Mouse (Mus musculus) heart, postnatal 25 days (tissue): ENCODE data around the gene Wdr53. TPM values are rescaled to one million over a fixed set of nuclear protein-coding genes. Genes with fewer than 3 reads are reported as not detected.
"Not testable (repeated sequence)": the region's sequence is repeated elsewhere in the genome, so short reads cannot be mapped to it uniquely, and the experiment has no call there.

Source experiments
- DNase-seq: peaks from one replicate; pipeline ENCODE4 v3.0.0; 2022; ENCODE audit warnings: low spot score
- intact Hi-C: fragments of 180-260 bp; cut with DNase I; formaldehyde crosslinking; loops from one replicate; pipeline ENCODE4 v1.15.1; 2025
- microRNA-seq: library from miRNA; unstranded; fragments of <30 nt; microRNA quantifications from one replicate; pipeline ENCODE4 v1.2.0, GENCODE M21; 2022
- total RNA-seq, 2 experiments: library from RNA; stranded (reverse); gene quantifications; 2 replicates each; pipeline ENCODE4 v1.2.3; 2021

Wdr53 gene
- total RNA-seq, 2 experiments from 2014 or later = 7.2 to 7.8 TPM

- DNase-seq = no peak
- intact Hi-C loops = loop anchor here (2.0 to 10.0 kb wide), 3 partner anchors 56 to 329 kb away; partner anchors contain the start of genes Pcyt1a, Tfrc and Ubxn7
These were observed 28.8 kb downstream of the Wdr53 start for GRCm38 (mm10) chr16:32275830-32276229.

- peak; percentile 83 for DNase-seq
- intact Hi-C loops = loop anchor here (2.0 to 10.0 kb wide), 3 partner anchors 55 to 327 kb away; partner anchors contain the start of genes Pcyt1a, Tfrc and Ubxn7
These were observed 30.6 kb downstream of the Wdr53 start, which contains the start of gene Rnf168 for GRCm38 (mm10) chr16:32277308-32278256. TSS of gene Rnf168 (plus strand) at chr16:32277459.

GRCm38 (mm10) chr16:32278396-32278795, 31.4 kb downstream of the Wdr53 start:
- intact Hi-C loops = loop anchor here (5.0 to 10.0 kb wide), 2 partner anchors 54 to 326 kb away; partner anchors contain the start of genes Tfrc and Ubxn7
- no peak for DNase-seq

GRCm38 (mm10) chr16:32280211-32280610, 33.2 kb downstream of the Wdr53 start:
- intact Hi-C loops = no loop called here
- DNase-seq = no peak

- intact Hi-C loops = no loop called here
- no peak for DNase-seq
These were observed 35.6 kb downstream of the Wdr53 start for GRCm38 (mm10) chr16:32282608-32283007.

- DNase-seq = no peak
- intact Hi-C loops = no loop called here
These were observed 44.8 kb downstream of the Wdr53 start for GRCm38 (mm10) chr16:32291821-32292220.

- intact Hi-C loops, DNase-seq: not testable (repeated sequence)
These were observed 52.6 kb downstream of the Wdr53 start for GRCm38 (mm10) chr16:32299617-32300016.

- intact Hi-C loops = no loop called here
- DNase-seq = no peak
These were observed 56.0 kb downstream of the Wdr53 start for GRCm38 (mm10) chr16:32303046-32303445.

- no peak for DNase-seq
- intact Hi-C loops = no loop called here
These were observed 56.9 kb downstream of the Wdr53 start for GRCm38 (mm10) chr16:32303886-32304285.

Small RNA genes lying within 50 kb of the gene (microRNA-seq; reads per million reads assigned to microRNA genes)
- not detected for gene Mir1946a

Other genes starting within 250 kb of the Wdr53 start
- 10 to 100 TPM; 11.9 to 13.3 TPM for gene Senp5, start 243.9 kb upstream of the Wdr53 start, total RNA-seq
- 10 to 100 TPM; 24.7 to 27.7 TPM for gene Pak2, start 167.9 kb upstream of the Wdr53 start, total RNA-seq
- gene Pigx, start 147.5 kb upstream of the Wdr53 start, total RNA-seq = 10 to 100 TPM; 19.2 to 21.9 TPM
- gene Cep19, start 147.4 kb upstream of the Wdr53 start, total RNA-seq = 10 to 100 TPM in 1 of 2 experiments, 1 to 10 TPM in 1; 8.9 to 10.9 TPM
- gene Nrros, start 81.6 kb upstream of the Wdr53 start, total RNA-seq = 1 to 10 TPM; 5.3 to 5.6 TPM
- not detected for gene Bex6, start 67.4 kb upstream of the Wdr53 start, total RNA-seq
- 10 to 100 TPM; 12.8 to 13.1 TPM for gene Fbxo45, start 69 bp upstream of the Wdr53 start, total RNA-seq
- 10 to 100 TPM; 25.6 to 30.3 TPM for gene Smco1, start 24.2 kb downstream of the Wdr53 start, total RNA-seq
- 10 to 100 TPM; 13.2 to 15.0 TPM for gene Rnf168, start 30.2 kb downstream of the Wdr53 start, total RNA-seq
- 10 to 100 TPM; 22.9 to 24.0 TPM for gene Ubxn7, start 85.0 kb downstream of the Wdr53 start, total RNA-seq
- not detected for gene Tm4sf19, start 153.3 kb downstream of the Wdr53 start, total RNA-seq
- 1 to 10 TPM; 7.4 to 8.0 TPM for gene Tctex1d2, start 172.5 kb downstream of the Wdr53 start, total RNA-seq
- 100 to 1,000 TPM; 122 to 126 TPM for gene Pcyt1a, start 183.7 kb downstream of the Wdr53 start, total RNA-seq
- gene Slc51a, start 240.7 kb downstream of the Wdr53 start, total RNA-seq = under 1 TPM; 0.75 to 0.95 TPM
- gene Zdhhc19, start 249.0 kb downstream of the Wdr53 start, total RNA-seq = not detected